Mouse (Mus musculus) lung, postnatal 25 days (tissue): ENCODE results near the gene Rad9a.

Source experiments
- DNase-seq: peaks from one replicate; pipeline ENCODE4 v3.0.0; 2022; ENCODE audit warnings: low spot score

Gene Rad9a

DNA sequence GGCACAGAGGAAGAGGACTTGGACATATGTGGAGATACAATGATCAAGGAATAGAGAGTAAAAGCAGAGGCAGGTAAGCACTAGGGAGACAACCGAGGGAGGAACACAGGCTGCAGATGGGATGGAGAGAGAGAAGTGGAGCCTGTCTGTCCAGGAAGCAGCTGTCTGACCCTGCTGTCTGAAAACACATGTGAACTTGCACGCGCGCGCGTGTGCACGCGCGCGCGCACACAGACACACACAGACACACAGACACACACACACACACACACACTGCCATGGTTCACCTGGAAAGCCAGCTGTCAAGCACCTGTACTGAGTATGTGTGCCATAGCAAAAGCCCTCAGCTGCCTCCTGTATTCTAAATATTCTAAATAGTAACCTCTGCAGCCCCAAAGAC, 16.8 kb upstream of the Rad9a start:
- no peak for DNase-seq

DNA sequence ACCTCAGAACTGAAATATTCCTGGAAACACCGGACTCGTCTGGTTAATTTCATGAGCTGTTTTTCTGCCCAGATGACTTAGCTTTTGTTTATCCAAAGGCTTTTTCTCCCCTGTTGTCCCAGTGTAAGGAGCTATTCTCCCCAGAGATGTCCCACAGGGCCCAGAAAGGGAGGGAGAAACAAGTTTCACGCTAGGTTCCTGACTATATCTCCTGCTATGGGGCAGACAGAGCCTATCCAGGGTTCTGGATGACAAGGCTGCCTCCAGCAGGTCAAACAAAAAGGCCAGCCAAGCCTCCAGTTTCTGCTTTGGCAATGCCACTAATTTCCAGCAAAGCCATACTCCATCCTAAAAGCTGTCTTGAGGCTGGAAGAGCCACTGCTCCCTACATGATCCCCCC, 16.4 kb upstream of the Rad9a start:
- DNase-seq = no peak

DNA sequence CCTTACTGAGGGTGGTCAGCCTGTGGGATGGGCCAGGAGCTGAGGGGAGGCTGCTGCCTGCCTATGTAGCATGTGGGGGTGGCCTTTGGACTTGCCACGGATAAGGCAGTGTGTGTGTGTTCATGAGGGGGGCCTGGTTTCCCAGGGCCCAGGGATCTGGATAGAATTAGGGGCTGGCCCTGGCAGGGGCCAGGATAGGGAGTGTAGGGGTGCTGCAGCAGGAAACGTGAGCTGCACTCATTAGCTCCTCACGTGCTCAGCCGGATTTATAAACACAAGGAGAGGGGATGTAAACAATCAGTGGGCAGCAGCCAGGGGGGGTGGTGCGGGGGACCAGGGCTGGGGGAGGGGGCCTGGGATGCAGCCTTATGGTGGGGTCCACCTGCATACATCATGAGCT, 15.7 kb upstream of the Rad9a start:
- DNase-seq = no peak

DNA sequence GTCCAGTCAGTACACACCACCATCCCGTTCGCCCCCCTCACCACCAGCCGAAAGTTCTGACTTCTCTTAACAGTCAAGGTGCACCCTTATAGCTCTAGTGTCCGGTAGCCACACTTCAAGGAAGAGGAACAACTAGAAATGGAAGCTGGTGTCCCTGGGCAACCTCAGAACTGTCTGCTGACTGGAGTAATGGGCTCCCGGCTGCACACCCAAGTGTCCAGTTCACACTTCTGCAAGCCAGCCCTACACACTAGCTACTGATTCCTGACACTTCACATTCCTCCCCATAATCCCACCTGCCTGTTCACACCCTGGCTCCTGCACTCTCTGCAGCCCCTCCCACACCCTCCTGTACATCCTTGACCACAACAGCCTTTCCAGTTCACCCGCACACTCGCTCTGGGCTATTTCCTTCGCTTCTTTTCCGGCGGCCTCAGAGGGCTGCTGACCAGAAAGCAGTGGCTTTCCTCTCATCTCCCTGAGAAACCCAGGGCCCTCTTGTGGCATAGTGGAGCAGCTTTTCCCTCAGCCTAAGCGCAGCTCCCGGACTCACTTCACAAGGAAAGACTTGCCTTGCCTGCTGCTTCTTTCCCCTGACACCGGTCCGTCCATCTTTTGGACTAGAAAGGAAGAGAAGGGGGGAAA, 14.7 kb upstream of the Rad9a start:
- peak; percentile 48 for DNase-seq

DNA sequence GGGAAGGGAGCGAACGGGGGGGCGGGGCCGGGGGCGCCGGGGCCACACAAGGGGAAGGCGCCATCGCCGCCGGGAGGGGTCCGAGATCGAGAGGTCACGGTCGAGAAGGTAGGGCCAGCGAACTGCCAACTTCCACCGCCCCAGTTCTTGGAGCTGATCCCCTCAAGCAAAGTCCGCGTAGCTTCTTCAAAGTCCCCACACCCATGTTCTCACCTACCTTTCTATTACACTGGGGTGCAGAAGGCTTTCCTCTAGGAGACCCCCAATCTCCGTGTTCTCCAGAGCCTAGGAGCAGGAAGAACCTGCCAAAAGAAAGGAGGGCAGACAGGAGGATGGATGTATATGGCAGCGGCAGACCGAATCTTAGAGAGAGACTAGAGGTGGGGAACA, 14.0 kb upstream of the Rad9a start:
- DNase-seq = no peak

DNA sequence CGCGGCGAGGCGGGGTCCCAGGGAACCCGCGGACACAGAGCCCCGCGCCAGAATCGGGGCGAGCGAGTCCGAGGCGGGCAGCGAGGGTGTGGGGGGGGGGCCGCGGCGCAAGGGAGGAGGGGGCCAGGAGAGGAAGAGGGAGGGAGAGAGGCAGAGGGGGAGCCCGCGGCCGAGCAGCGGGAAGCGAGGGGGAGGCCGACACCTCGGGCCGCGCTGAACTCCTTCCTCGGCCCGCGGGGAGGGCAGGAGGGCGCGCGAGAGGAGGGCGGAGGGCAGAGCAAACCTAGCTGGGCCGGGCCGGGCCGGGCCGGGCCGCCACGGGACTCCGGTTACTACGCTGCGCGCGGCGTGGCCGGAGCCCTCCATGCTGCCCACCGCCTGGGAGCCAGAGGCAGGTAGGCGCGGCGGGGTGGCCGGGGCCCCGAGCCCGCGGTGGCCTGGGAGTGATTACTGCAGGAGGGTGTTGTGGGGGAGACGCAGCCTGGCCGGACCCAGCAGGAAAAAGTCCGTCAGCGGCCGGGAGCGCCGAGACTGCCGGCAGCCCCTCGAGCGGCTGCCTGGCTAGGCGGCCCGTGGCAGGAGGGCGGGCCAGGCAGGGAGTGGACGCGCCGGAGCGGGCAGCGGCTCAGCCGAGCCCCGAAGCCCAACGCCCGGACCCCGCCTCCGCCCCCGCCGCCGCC, 13.4 kb upstream of the Rad9a start:
- peak; percentile 29 for DNase-seq

DNA sequence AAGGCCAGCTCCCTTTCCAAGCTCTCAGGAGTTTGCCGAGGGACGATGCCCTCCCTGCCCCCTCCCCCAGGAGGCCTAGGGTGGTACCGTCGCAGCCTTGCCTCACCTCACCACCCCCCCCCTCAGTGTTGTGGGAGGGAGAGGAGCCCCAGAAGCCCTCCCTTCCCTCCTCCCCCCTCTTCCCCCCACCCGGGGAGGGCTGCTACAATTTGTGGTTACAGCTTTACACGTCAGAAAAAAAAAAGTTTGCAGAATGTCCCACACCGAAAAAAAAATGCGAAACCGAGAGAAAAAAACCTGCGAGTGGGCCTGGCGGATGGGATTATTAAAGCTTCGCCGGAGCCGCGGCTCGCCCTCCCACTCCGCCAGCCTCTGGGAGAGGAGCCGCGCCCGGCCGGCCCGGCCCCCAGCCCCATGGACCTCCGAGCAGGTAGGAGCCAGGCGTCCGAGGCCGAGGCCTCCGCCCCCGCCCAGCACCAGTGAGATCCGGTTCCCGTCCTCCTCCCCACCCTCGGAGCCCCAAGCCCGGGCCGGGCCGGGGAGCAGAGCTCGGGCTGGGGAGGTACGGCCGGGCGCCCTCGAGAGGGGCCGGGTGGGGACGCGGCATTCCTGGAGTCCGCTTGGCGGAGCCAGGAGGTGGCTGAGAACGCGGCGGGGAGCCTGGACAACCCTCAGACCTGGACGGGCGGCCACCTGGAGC, 12.8 kb upstream of the Rad9a start, which contains the start of the genes Clcf1 and AC109138.7:
Gene Clcf1 (plus strand): TSS at position 168 of the 700 bp plus-strand sequence.
Gene AC109138.7 (plus strand): TSS at position 287 of the 700 bp plus-strand sequence.
- peak; percentile 68 for DNase-seq

DNA sequence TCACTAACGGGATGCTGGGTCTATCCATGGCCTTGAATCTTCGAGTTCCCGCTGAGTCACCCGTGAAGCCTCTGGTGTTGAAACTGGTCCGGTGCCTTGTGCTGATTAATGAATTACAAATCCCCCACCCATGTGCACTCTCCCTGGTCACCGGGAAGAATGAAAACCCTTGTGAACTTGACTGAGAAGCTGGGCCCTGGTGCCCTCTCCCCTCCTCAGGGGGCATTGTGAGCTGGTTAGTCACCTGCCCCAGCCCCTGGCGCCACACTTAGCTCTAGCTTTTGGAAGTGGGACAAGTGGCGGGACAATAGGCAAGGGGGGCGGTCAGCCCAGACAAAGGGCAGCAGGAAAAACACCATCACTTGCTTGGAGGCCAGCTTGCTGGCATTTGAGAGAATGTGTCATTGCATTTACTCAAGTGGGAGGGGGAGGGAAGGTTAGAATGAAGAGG, 12.1 kb upstream of the Rad9a start:
- no peak for DNase-seq

DNA sequence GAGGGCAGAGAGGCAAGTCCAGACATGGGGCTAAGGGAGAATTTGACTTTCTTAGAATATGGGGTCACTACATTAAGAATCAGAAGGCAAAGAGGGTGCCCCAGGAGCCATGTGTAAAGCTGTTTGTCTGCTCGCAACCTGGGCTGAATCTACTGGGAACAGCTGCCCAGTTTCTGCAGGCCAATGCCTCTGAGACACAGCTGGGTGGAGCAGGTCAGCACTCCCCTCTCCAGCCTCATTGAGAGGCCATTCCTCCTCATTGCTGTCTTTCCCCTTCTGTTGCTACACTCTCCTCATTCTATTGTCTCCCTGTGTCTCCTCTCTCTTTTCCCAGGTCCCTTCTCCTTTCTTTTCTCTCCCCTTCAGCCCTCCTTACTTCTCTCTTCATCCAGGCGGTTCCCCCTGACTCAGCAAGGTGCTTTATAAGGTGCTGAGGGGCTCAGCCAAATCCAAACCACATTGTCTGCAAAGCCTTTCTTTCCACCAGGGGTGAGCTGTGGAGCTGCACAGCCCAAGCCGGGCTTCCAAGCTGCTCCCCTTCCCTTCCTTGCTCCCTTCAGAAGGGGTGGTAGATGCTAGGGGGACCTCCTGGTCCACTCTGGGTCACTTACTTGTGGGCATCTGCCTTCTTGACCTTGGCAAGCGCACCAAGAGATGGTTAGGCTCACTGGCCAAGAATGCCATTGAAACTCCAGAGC, 10.6 kb upstream of the Rad9a start:
- no peak for DNase-seq

DNA sequence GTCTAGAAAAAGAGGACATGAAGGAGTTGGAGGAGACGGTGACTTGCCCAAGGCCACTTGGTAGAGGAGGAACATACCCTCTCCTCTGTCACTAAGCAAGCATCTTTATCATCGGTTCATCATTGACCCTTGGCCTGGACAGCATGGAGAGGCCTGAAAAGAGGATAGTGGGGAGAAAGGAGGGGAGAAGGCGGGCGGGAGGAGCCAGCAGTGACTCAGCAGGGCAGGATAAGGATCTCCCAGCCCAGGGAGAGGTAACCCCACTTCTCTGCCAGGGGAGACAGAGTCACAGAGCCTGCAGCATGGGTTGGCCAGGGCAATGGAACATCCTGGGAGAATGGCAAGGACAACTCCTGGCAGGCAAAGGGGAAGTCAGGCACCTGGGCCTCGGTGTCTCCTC, 7.1 kb upstream of the Rad9a start:
- no peak for DNase-seq

DNA sequence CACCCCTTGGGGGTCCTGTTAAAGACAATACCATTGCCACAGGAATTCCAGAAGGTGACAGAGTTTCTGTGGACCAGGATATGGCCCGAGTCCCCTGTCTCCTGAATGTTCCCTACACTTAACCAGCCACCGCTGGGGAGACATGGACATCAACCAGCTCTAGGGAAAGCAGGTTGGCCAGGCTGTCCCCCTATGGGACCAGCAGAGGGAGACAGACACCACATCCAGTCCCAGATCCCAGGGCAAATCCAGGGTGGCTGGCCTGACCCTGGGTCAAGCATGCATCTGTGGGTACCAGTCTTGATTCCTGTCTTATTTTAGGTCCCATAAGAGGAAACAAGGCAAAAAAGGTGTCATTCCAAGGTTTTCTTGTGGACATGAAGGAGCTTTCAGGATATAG, 5.5 kb upstream of the Rad9a start:
- DNase-seq = peak; percentile 83

DNA sequence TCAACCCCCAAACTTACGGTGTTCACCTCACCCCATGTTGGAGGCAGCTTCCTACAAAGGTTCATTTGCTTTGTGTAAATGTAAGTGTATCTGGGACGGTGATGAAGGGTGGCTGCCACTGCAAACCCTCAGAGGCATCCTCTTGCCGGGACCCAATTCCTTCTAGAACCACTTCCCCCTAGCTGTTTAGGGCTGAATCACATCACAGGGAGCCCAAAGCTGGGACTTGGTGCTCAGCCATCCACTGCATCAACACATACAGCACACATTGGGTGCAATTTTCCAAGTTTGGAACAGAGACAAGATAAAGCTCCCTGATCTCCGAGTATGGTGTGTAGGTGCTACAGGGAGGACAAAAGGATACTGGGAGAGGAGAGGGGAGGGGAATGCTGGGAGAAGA, 3.4 kb upstream of the Rad9a start:
- DNase-seq = no peak

DNA sequence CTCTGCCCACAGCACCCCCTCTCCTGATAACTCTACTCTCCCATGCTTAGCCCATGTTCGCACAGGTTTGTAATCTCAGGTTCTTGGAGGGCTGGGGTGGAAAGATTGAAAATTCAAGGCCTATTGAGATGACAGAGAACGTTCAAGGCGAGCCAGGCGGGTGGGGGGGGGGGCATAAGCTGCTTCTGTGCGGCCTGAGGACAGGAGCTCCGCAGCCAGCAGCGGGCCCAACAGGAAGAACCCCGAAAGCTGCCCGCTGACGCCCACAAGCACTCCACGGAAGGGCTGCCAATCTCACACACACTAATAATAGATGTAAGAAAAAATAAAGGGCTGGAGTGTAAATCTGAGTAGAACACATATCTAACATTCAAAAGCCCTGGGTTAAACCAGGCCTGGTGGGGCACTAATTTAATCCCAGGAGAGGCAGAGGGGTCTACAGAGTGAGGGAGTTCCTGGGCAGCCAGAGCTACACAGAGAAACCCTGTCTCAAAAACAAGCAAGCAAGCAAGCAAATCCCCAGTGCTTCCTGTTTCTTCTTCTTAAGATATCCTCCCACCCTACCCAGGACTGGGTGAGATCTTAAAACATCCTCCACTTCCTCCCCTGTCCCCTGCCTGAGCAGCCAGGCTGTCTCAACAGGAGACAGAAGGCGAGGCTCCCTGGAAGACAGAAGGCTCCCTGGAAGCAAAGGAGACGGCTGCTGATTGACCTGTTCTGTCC, 2.3 kb upstream of the Rad9a start:
- DNase-seq = peak; percentile 71

DNA sequence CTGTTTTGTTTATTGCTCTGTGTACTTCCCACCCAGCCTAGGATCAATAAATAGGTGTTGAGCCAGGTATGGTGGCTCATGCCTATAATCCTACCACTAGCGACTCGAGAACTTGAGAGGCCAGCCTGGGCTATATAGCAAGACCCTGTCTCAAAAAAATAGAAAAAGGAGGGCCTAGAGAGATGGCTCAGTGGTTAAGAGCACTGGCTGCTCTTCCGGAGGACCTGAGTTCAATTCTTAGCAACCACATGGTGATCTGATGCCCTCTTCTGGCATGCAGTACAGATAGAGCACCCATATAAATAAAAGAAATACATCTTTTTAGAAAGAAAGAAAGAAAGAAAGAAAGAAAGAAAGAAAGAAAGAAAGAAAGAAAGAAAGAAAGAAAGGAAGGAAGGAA, 1.7 kb upstream of the Rad9a start:
- DNase-seq = peak; percentile 31

DNA sequence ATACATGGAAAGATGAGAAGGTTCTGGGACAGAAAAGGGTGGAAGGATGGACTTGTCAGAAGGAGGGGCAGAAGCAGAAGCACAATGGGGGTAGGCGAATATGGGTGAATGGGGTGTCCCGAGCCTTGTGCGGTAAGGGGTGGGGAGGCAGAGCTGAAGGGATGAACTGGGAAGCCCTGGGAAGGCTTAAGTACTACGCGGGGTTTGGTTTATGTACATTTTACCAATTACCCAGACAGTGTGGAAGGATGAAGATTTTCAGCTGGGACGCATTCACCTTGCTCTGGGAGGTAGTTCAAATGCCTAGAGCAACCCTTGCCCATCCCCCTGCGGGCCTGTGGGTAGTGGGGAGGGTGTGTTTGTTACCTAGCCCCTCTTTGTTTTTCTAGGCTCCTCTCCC, 687 bp upstream of the Rad9a start:
- DNase-seq = no peak

DNA sequence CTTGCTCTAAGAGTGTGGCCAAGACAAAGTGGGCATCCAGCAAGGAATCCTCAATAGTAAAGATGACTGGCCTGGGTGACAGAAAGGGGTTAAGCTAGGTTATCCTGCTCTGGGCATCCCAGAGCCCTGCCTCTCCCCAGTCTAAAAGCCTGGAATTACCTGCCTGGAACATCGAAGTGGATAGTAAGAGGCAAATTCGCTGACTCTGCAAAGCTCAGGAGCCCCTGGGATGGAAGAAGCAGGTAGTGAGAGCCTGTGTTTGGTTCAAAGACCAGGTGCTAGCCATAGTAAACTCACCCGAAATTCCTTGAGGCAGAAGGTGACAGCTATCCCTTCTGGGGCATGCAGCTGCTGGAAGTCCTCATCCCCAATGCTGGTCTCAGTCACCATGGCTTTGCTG, 4.3 kb downstream of the Rad9a start:
- DNase-seq = no peak

DNA sequence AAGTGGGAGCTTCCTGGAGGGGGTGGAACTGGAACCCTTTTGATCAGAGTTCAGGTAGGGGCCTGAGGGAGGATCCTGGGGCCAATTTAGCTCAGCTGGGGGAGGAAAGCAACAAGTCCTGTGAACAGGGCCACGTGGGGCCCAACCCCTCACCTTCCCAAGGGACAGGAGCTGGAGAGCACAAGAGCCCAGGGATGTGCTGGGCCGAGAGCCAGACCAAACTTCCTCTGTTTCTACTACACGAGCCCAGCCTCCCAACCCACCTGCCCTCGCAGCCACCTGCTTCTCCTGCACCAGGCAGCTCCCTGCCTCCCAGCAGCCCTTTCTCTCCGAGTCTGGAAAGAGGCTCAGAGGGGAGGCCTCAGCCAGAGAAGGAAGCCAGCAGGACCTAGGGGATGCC, 4.9 kb downstream of the Rad9a start:
- DNase-seq = no peak

DNA sequence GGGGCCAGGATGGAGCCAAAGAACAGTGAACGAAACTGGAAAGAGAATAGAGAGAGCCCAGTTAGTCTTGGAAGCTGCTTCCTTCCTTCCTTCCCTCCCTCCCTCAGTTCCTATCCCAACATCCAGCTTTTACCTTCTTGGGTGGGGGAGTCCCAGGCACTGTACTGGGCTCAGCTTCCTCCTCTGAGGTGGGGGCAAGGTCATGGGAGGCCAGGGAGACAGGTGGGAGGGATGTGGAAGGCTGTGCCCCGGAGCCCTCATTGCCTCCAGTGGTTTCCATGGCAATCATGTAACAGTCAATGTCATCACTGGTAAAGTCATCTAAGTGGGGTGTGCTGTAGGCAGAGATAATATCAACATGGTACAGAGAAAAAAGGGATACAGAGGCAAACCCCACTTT, 5.4 kb downstream of the Rad9a start:
- DNase-seq = no peak

DNA sequence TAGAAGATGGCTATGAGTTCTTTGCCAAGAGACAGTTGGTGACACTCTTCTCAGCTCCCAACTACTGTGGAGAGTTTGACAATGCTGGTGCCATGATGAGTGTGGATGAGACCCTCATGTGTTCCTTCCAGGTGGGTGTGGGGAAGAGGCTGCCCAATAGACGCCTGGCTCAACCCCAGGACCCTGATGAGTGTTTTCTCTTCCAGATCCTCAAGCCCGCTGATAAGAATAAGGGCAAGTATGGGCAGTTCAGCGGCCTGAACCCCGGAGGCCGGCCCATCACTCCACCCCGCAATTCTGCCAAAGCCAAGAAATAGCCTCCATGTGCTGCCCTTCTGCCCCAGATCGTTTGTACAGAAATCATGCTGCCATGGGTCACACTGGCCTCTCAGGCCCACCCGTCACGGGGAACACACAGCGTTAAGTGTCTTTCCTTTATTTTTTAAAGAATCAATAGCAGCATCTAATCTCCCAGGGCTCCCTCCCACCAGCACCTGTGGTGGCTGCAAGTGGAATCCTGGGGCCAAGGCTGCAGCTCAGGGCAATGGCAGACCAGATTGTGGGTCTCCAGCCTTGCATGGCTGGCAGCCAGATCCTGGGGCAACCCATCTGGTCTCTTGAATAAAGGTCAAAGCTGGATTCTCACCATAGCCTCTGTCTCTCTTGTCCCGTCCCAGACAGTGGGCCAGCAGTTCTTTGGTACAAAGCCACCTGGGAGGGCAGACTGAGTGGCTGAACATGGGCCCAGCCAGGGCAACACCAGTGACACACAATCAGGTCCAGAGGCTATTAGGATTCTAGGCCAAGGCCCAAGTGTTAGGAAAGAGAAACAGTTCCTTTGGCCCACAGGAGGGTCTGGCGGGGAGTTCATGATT, 6.4 kb downstream of the Rad9a start:
- no peak for DNase-seq

DNA sequence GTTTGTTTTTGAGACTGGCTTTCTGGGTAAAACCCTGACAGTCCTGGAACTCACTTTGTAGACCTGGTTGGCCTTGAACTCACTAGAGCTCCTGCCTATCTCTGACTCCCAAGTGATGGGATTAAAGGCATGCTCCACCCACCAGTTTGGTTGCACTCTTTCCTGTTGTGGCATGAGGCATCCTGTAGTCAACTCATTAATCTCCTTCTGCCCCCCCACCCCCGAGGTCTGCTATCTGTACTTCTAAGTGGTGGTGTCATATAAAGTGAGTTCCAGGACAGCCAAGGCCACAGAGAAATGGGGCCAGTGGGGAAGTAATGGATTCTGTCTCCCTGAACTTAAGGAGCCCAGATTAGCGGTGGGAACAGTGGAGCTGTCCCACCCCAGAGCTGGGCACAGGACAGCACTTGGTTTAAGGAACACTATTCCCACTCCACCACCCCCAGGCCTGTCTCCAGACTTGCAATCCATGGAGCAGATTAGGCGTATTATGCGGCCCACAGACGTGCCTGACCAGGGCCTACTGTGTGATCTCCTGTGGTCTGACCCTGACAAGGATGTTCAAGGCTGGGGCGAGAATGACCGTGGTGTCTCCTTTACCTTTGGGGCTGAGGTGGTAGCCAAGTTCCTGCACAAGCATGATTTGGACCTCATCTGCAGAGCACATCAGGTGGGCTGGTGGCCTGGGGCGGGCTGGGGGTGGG, 7.3 kb downstream of the Rad9a start:
- DNase-seq = no peak
